ENCODE assay signal across 8 mouse cellular contexts in the genomic region with DNA sequence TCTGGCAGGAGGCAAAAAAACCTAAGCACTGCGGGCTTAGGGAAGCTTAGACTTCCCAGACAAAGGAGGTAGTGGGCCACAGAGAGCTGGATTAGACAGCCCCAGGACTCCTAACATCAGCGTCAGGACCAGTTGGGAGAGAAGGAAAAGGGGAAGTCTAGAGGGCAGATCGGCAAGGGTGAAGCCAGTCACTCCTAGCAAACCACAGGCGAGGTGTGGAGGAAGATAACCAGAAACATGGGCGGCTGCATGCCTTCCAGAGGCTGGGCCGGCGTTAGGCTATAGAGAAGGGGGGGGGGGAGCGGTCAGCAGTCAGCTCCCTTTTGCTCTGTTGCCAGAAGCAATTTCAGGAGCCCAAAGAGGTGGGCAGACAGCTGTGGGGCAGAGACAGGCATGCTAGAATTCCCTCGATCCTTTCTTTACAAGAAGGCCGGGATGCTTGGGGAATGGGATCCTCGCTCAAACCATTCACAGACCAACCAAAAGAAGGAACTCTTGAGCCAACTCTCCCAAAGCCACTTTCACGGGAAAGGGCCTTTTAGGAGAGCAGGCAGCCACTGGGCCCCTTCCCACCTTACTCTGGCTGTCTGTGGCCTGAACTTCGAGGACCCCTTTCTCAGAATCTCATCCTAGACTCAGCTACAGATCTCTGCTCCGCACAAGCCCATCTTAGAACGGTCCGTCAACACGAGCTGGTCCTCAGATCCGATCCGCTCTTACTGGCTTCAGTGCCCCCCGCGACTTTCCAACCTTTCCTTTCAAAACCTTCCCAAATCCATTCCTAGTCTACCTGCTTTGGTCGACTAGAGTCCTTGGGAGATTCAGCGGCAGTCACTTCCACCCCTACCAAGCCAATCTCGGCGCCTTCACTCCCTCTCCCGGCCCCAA. TPM values are rescaled to one million over a fixed set of nuclear protein-coding genes. Genes with fewer than 3 reads are reported as not detected.
DNase-seq lines count a peak whose midpoint lies in the region; ATAC-seq and TF ChIP-seq lines count a peak whose summit lies in the region.

No protein-coding gene starts in this region.

- H3K79me2 ChIP-seq in C2C12 (ENCODE audit: control insufficient read depth, insufficient read depth), result peaks cover 59% of the 10 kb centered on the region

- H3ac ChIP-seq in C2C12 (ENCODE audit: control insufficient read depth, insufficient read length, low read depth), result peak overlapping the region; percentile 74

- no peaks in the 10 kb centered on the region for H3K27me3 ChIP-seq in C2C12 (ENCODE audit: control insufficient read depth, insufficient read depth, insufficient read length)
- no peaks in the 10 kb centered on the region for H3K27me3 ChIP-seq in heart, embryonic 15.5 days
- H3K27me3 ChIP-seq in liver, embryonic 14.5 days (ENCODE audit: control insufficient read depth, insufficient read depth, low read length), result no peaks in the 10 kb centered on the region
- H3K27me3 ChIP-seq in stomach, embryonic 16.5 days (ENCODE audit: control insufficient read depth, insufficient read depth, low read length), result no peaks in the 10 kb centered on the region

- no peaks in the 10 kb centered on the region for H3K9me3 ChIP-seq in heart, embryonic 15.5 days (replicated peaks)
- no peaks in the 10 kb centered on the region for H3K9me3 ChIP-seq in liver, embryonic 14.5 days (ENCODE audit: control insufficient read depth, low read length)
- H3K9me3 ChIP-seq in stomach, embryonic 16.5 days (replicated peaks; ENCODE audit: control insufficient read depth, low read length), result no peaks in the 10 kb centered on the region

- 0 out of 2 replicates have a peak, but pooled peaks have one; percentile 24 for TF ChIP-seq EP300 in liver, embryonic 14.5 days (IDR thresholded peaks at IDR 0.05; ENCODE audit: low read depth)

- WGBS in heart, embryonic 15.5 days, result 1% methylated on average over 26 of the region's 26 CpGs
- 1% methylated on average over 26 of the region's 26 CpGs for WGBS in liver, embryonic 14.5 days (ENCODE audit: insufficient replicate concordance)
- 2% methylated on average over 26 of the region's 26 CpGs for WGBS in stomach, embryonic 16.5 days

- H3K79me3 ChIP-seq in C2C12 (ENCODE audit: low read depth), result peaks cover 56% of the 10 kb centered on the region

- peak overlapping the region; percentile 98 for H3K9ac ChIP-seq in heart, embryonic 15.5 days
- peak overlapping the region; percentile 98 for H3K9ac ChIP-seq in liver, embryonic 14.5 days (replicated peaks)
- H3K9ac ChIP-seq in stomach, embryonic 16.5 days (ENCODE audit: low read length), result peak overlapping the region; percentile 93

- peaks cover 47% of the 10 kb centered on the region for H3K4me1 ChIP-seq in heart, embryonic 15.5 days (replicated peaks)
- H3K4me1 ChIP-seq in liver, embryonic 14.5 days (replicated peaks; ENCODE audit: control insufficient read depth in 2 of 2, insufficient read depth in 2 of 2, low read length in 1 of 2), result peaks cover 26 to 49% of the 10 kb centered on the region in 2 experiments
- H3K4me1 ChIP-seq in stomach, embryonic 16.5 days (ENCODE audit: control insufficient read depth, insufficient read depth, low read length), result peaks cover 43% of the 10 kb centered on the region

- ATAC-seq in heart, embryonic 15.5 days (replicated peaks; ENCODE audit: insufficient number of reproducible peaks, insufficient read depth, low FRiP score, low read depth), result peak; percentile 42
- ATAC-seq in liver, embryonic 14.5 days (ENCODE audit: insufficient read depth), result peak; percentile 79
- peak; percentile 56 for ATAC-seq in stomach, embryonic 16.5 days (ENCODE audit: insufficient read depth, low FRiP score)

- peak overlapping the region; percentile 74 for H3K4me2 ChIP-seq in heart, embryonic 15.5 days
- peak overlapping the region; percentile 99 for H3K4me2 ChIP-seq in liver, embryonic 14.5 days (ENCODE audit: low read depth)
- H3K4me2 ChIP-seq in stomach, embryonic 16.5 days (ENCODE audit: low read depth, low read length), result peak overlapping the region; percentile 63

- H3K4me3 ChIP-seq in gastrocnemius, adult 2 months, result peak overlapping the region; percentile 88
- peak overlapping the region; percentile 96 for H3K4me3 ChIP-seq in C2C12 (ENCODE audit: insufficient read depth, poor library complexity, severe bottlenecking)
- peak overlapping the region; percentile 80 for H3K4me3 ChIP-seq in heart, embryonic 15.5 days
- H3K4me3 ChIP-seq in liver, embryonic 14.5 days (ENCODE audit: insufficient read depth in 1 of 2, low read depth in 2 of 2, low read length in 2 of 2), result peak overlapping the region; percentile 67 to 98
- peak overlapping the region; percentile 77 for H3K4me3 ChIP-seq in stomach, embryonic 16.5 days (replicated peaks; ENCODE audit: low read length)

- peak overlapping the region; percentile 92 for H3K27ac ChIP-seq in gastrocnemius, adult 2 months
- H3K27ac ChIP-seq in heart, embryonic 15.5 days, result peak overlapping the region; percentile 97
- peak overlapping the region; percentile 83 for H3K27ac ChIP-seq in liver, embryonic 14.5 days
- H3K27ac ChIP-seq in stomach, embryonic 16.5 days (ENCODE audit: low read length), result peak overlapping the region; percentile 95

- peaks cover 14% of the 10 kb centered on the region for H3K36me3 ChIP-seq in C2C12 (ENCODE audit: control insufficient read depth, insufficient read depth)
- no peaks in the 10 kb centered on the region for H3K36me3 ChIP-seq in heart, embryonic 15.5 days
- H3K36me3 ChIP-seq in liver, embryonic 14.5 days (replicated peaks; ENCODE audit: control insufficient read depth, insufficient read depth, low read depth), result no peaks in the 10 kb centered on the region; the same call in none of the 2 replicates
- no peaks in the 10 kb centered on the region for H3K36me3 ChIP-seq in stomach, embryonic 16.5 days (ENCODE audit: control insufficient read depth, insufficient read depth, low read length)

- no peak for DNase-seq in gastrocnemius, adult 2 months
- DNase-seq in gastrocnemius, postnatal 4 days (ENCODE audit: low spot score in 2 of 2), result no peak
- DNase-seq in cerebellum, adult 9-10 months, result peak; percentile 42
- DNase-seq in liver, embryonic 14.5 days (ENCODE audit: low read depth in 3 of 3, low spot score in 3 of 3), result peak in 2 of 3 experiments; percentile 55 to 61
- no peak for DNase-seq in gastrocnemius, postnatal 14 days

- intact Hi-C loops in gastrocnemius, adult 2 months (cut with DNase I), result no loop called here
- intact Hi-C loops in gastrocnemius, postnatal 14 days (cut with DNase I; ENCODE audit: low total_unique reads), result no loop called here

- no peak for TF ChIP-seq CTCF in gastrocnemius, adult 2 months (IDR thresholded peaks at IDR 0.05)
- TF ChIP-seq CTCF in C2C12 (IDR thresholded peaks at IDR 0.05; ENCODE audit: control insufficient read depth, insufficient read depth, insufficient read length), result no peak
- TF ChIP-seq CTCF in liver, embryonic 14.5 days (IDR thresholded peaks at IDR 0.05; ENCODE audit: low read depth), result no peak

TF ChIP-seq in C2C12, 6 proteins besides CTCF, POLR2A, EP300 and RAD21:
- TF ChIP-seq MAX (IDR thresholded peaks at IDR 0.05), result no peak

RNA-seq across cellular contexts. Expression of a gene that starts 0.8 kb away (rescaled TPM):
- 1 to 10 TPM; 4.1 to 6.2 TPM for total RNA-seq in gastrocnemius, adult 2 months (2021)
- total RNA-seq in gastrocnemius, postnatal 4 days (2021), result 10 to 100 TPM; 24.4 to 29.3 TPM
- 40.7 TPM for polyA plus RNA-seq in C2C12 (2012; fragmentation: generic; extraction: Trizol)
- polyA plus RNA-seq in heart, embryonic 15.5 days (2015; fragmentation: Nextera tagmentation; extraction: Ambion mirVana), result 49.9 and 56.0 TPM in 2 replicates
- 11.3 and 11.5 TPM in 2 replicates for polyA plus RNA-seq in liver, embryonic 14.5 days (2012; rRNA removed)
- 8.8 and 12.6 TPM in 2 replicates for polyA plus RNA-seq in liver, embryonic 14.5 days (2014; fragmentation: Nextera tagmentation; extraction: Ambion mirVana)
- 39.6 and 44.4 TPM in 2 replicates for polyA plus RNA-seq in stomach, embryonic 16.5 days (2015; fragmentation: Nextera tagmentation; extraction: Ambion mirVana)
- 1 to 10 TPM; 6.3 to 7.8 TPM for total RNA-seq in gastrocnemius, postnatal 14 days (2021)

RNA-seq across cellular contexts. Expression of a gene that starts 57.9 kb away (rescaled TPM):
- 10 to 100 TPM in 1 of 2 experiments, 1 to 10 TPM in 1; 5.6 to 14.3 TPM for total RNA-seq in gastrocnemius, adult 2 months (2021)
- 1 to 10 TPM; 5.5 to 6.6 TPM for total RNA-seq in gastrocnemius, postnatal 4 days (2021)
- polyA plus RNA-seq in C2C12 (2012; fragmentation: generic; extraction: Trizol), result 24.3 TPM
- 6.6 and 9.7 TPM in 2 replicates for polyA plus RNA-seq in heart, embryonic 15.5 days (2015; fragmentation: Nextera tagmentation; extraction: Ambion mirVana)
- 6.4 and 7.6 TPM in 2 replicates for polyA plus RNA-seq in liver, embryonic 14.5 days (2012; rRNA removed)
- polyA plus RNA-seq in liver, embryonic 14.5 days (2014; fragmentation: Nextera tagmentation; extraction: Ambion mirVana), result 6.2 and 7.2 TPM in 2 replicates
- polyA plus RNA-seq in stomach, embryonic 16.5 days (2015; fragmentation: Nextera tagmentation; extraction: Ambion mirVana), result 31.2 and 35.2 TPM in 2 replicates
- total RNA-seq in gastrocnemius, postnatal 14 days (2021), result 10 to 100 TPM in 1 of 2 experiments, 1 to 10 TPM in 1; 7.2 to 11.1 TPM

Comparison
In these comparisons a context has a peak if more than half of its experiments do, and no peak if none do; other contexts are left out.
1. DNase-seq: peak in cerebellum, adult 9-10 months (single experiment) and liver, embryonic 14.5 days (2 of 3); none in gastrocnemius, adult 2 months (single experiment), gastrocnemius, postnatal 4 days (0 of 2) and gastrocnemius, postnatal 14 days (single experiment).
2. Peak in every context shown above with its lines, with median percentiles within 50 percentile points of each other: H3K27ac ChIP-seq, H3K4me3 ChIP-seq, ATAC-seq, H3K4me2 ChIP-seq and H3K9ac ChIP-seq.